Mouse (Mus musculus) central nervous system, embryonic 14 days (tissue): ENCODE measurements around the gene Acot5. TPM values are rescaled to one million over a fixed set of nuclear protein-coding genes. Genes with fewer than 3 reads are reported as not detected.

ENCODE experiments used
- polyA plus RNA-seq: library from polyadenylated mRNA; depleted of rRNA; stranded (reverse); fragments of >200 nt; gene quantifications from 2 replicates; pipeline ENCODE4 v1.2.3, GENCODE M21; 2012; rRNA removed

Acot5 gene
- polyA plus RNA-seq: 0.04 and 0.08 TPM in 2 replicates

DNA sequence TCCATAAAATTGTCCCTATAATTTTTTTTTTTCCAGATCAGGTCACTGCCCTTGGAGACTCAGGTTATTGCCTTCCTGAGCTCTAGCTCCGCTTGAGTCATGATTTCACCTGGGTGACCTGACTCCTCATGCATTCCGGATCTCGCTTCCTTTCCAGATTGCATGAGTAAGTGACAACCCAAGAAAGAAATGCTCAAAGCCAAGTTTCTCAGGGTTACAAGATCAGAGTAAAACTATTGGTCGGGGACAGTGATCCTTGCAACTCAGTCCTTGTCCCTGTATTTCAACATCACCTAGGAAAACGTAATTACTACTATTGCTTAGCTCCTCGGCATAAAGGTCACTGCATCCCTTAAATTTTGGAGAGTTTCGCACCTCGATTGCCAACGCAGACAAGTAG, at the start of gene Acot5:
Gene Acot5 (plus strand): TSS at position 340 of the 400 bp plus-strand sequence.

DNA sequence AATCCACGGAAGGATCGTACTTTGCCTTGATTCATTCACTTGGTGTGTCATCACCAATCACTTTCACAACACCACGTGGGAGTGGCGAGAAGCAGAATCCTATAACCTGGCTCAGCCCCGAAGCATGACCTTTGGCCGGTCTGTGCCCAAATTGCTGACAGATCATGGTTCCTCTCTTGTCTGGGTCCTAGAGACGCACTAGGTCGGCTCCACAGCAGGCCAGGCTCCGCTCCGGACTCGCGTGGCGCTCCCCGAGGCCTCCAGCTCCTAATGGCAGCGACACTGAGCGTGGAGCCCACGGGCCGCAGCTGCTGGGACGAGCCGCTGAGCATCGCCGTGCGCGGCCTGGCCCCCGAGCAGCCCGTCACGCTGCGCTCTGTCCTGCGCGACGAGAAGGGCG, 30.9 kb upstream of the Acot5 start, which contains the start of gene Acot4:
Gene Acot4 (plus strand): TSS at position 139 of the 400 bp plus-strand sequence.

DNA sequence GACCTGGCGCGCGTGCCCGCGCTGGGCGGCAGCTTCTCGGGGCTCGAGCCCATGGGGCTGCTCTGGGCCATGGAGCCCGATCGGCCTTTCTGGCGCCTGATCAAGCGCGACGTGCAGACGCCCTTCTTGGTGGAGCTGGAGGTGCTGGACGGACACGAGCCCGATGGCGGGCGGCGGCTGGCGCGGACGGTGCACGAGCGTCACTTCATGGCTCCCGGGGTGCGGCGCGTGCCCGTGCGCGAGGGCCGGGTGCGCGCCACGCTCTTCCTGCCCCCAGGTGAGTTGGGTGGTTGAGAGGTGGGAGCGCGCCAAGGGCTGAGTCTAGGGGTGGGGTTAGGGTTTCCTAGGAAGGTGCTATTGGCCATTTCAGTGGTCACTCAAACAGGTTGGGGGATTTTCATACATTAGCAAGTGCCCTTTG, 30.4 kb upstream of the Acot5 start, which contains the start of gene Gm49366:
Gene Gm49366 (plus strand): TSS at position 245 of the 421 bp plus-strand sequence.

DNA sequence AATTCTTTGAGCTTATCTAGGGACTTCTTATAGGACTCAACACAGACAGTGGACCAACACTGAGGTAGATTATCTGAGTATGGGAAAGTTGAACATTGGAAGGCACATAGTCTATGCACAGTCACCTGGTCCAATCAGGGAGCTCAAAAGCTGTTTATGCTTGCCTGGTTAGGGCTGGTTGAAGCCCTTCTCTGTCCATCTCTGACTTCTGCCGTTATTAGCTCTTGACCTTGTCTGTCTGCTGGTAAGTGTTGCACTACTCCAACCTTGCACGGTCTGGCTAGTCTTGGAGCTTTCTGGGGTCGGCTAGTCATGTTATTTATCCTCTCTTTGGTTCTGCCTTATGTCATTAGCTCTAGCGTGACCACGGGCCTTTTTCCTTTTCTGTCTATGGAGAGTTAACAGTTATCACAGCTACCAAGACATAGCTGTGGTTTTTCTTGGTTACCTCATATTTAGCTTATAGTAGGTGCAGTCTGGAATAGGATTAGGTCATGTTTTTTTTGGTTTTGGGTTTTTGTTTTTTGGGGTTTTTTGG, 17.1 kb upstream of the Acot5 start, which contains the start of gene Acot3:
Gene Acot3 (plus strand): TSS at position 208 of the 538 bp plus-strand sequence.

DNA sequence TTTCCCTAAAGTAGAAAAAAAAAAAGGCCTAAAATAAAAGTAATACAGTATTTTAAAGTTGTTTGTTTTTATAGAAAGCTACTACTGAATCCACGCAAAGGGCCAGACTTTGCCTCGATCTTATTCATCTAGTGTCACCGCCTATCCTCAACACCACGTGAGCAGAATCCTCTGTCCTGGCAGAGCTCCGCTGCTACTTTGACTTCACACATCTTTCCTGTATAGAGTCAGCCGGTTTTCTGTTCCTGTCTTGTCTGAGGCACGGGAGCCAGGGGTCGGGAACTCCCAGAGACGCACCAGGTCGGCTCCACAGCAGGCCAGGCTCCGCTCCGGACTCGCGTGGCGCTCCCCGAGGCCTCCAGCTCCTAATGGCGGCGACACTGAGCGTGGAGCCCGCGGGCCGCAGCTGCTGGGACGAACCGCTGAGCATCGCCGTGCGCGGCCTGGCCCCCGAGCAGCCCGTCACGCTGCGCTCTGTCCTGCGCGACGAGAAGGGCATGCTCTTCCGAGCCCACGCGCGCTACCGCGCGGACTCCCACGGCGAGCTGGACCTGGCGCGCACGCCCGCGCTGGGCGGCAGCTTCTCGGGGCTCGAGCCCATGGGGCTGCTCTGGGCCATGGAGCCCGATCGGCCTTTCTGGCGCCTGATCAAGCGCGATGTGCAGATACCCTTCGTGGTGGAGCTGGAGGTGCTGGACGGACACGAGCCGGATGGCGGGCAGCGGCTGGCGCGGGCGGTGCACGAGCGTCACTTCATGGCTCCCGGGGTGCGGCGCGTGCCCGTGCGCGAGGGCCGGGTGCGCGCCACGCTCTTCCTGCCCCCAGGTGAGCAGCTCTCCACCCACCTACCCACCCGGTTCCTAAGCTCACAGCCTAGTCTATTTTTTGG, 31.7 kb downstream of the Acot5 start, which contains the start of gene Acot6:
Gene Acot6 (plus strand): TSS at position 51 of the 889 bp plus-strand sequence.

DNA sequence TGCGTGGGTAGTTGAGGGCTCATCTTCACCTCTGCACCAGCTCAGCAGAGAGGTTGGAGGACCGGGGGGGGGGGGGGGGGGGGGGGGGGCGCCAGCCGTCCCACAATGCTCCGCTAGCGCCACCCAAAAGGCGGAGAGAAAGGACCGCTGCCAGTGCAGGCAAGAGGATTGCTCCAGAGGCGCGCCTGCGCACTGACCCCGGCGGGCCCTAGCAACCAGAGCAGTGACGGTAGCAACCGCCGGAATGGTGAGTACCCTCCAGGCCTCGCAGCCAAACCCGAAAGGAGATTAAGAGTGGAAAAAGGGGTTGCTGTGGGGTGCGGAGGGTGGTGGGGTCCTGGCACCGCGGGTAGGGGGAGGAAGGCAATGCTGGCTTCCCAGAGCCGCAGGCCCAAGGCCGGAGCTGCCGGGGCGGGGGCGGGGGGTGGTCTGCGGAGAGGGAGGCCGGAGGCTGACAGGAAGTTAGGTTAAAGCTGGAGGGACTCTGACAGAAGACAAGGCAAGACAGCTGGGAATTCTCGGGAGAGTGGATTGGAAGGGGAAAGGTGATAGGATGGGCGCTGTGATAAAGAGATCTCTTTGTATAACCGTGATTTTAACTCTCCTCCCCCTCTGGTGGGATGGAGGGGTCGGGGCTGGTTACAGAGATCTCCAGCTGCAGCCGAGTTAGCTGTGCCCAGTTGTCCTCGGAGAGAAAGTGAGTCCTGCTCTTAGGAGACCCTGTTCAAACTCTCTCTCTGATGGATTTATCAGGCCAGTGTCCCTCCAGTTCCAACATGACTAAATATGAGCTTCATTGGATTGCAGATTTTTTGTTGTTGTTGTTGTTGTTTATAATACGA, 45.2 kb downstream of the Acot5 start, which contains the start of gene Dnal1:
Gene Dnal1 (plus strand): TSS at position 214 of the 842 bp plus-strand sequence.

Other genes with a start within 250 kb of the Acot5 start
- 36.3 and 36.4 TPM in 2 replicates for gene Numb, start 147.4 kb upstream of the Acot5 start, polyA plus RNA-seq
- gene Riox1, start 118.7 kb upstream of the Acot5 start, polyA plus RNA-seq: 14.3 and 15.7 TPM in 2 replicates
- 0.03 TPM in 1 of 2 replicates, not detected in the other for gene Heatr4, start 84.5 kb upstream of the Acot5 start, polyA plus RNA-seq
- 2.9 and 4.7 TPM in 2 replicates for gene Acot2, start 81.5 kb upstream of the Acot5 start, polyA plus RNA-seq
- gene Acot1, start 59.8 kb upstream of the Acot5 start, polyA plus RNA-seq: 51.0 and 51.4 TPM in 2 replicates
- 0.12 and 0.44 TPM in 2 replicates for gene Acot4, start 30.9 kb upstream of the Acot5 start, polyA plus RNA-seq
- not detected in 2 replicates for gene Gm49366, start 30.4 kb upstream of the Acot5 start, polyA plus RNA-seq
- gene Acot3, start 17.2 kb upstream of the Acot5 start, polyA plus RNA-seq: 0.20 and 0.36 TPM in 2 replicates
- gene Acot6, start 31.3 kb downstream of the Acot5 start, polyA plus RNA-seq: 2.8 and 3.1 TPM in 2 replicates
- 15.9 and 16.2 TPM in 2 replicates for gene Dnal1, start 45.0 kb downstream of the Acot5 start, polyA plus RNA-seq
- 2.3 and 3.3 TPM in 2 replicates for gene Pnma1, start 79.2 kb downstream of the Acot5 start, polyA plus RNA-seq
- 7.4 and 8.5 TPM in 2 replicates for gene Elmsan1, start 149.6 kb downstream of the Acot5 start, polyA plus RNA-seq
- 10.5 and 12.4 TPM in 2 replicates for gene Ptgr2, start 215.9 kb downstream of the Acot5 start, polyA plus RNA-seq
- gene Zfp410, start 247.5 kb downstream of the Acot5 start, polyA plus RNA-seq: 72.1 and 74.2 TPM in 2 replicates